Mouse (Mus musculus): ENCODE measurements around the gene Cnep1r1. TPM values are rescaled to one million over a fixed set of nuclear protein-coding genes. Genes with fewer than 3 reads are reported as not detected.

The Cnep1r1 gene
- polyA plus RNA-seq, 1 experiment, result 65.7 TPM

DNA sequence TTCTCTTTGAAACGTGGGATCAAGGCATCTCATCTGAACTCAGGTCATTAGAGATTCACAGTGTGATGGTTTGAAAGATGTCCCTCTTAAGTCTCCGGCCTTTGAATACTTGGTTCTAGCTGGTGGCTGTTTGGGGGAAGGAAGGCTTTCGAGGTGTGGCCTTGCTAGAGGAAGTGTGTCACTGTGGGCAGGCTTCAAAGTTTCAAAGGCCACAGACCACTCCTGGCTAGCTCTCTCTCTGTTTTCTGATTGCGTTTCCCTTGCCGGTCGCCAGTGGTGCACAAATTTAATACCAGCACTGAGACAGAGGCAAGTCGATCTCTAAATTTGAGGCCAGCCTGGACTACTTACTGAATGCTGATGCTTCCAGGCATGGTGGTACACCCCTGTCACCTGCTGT is 56.7 kb downstream of the Cnep1r1 start:
- Histone ChIP-seq H3K27ac (ENCODE audit: insufficient read depth, low read length) (no peak overlapping the region), H3K4me3 (ENCODE audit: insufficient read depth, low read length) (no peak overlapping the region), H3K4me1 (ENCODE audit: control insufficient read depth, insufficient read depth, low read length) (no peaks in the 10 kb centered on the region)
- TF ChIP-seq CTCF (IDR thresholded peaks at IDR 0.05; ENCODE audit: borderline replicate concordance, insufficient read depth, low read length), result no peak
- TF ChIP-seq POLR2A (IDR thresholded peaks at IDR 0.05; ENCODE audit: low read depth, low read length), result no peak

- TF ChIP-seq POLR2A (IDR thresholded peaks at IDR 0.05; ENCODE audit: low read depth, low read length) (no peak), CTCF (IDR thresholded peaks at IDR 0.05; ENCODE audit: borderline replicate concordance, insufficient read depth, low read length) (no peak)
- Histone ChIP-seq H3K27ac (ENCODE audit: insufficient read depth, low read length) (no peak overlapping the region), H3K4me3 (ENCODE audit: insufficient read depth, low read length) (no peak overlapping the region), H3K4me1 (ENCODE audit: control insufficient read depth, insufficient read depth, low read length) (no peaks in the 10 kb centered on the region)
Measured at GRCm38 (mm10) chr8:88177291-88177690, 58.7 kb downstream of the Cnep1r1 start.

DNA sequence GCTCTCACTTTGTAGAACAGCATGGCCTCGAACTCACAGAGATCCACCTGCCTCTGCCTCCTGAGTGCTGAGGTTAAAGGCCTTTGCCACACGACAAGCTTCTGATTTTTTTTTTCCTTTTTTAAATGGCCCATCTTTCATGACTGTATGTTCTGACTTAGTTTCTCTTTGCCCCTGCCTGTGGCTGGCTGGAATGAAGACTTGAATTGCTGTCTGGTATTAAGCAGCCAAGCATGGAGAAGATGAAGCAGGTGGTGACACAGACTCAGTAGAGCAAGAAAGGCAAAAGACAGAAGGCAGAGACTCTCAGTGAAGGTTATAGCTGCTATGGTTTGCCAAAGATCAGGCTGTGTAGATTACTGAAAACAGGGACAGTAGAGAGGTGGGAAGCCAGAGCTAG is 64.6 kb downstream of the Cnep1r1 start:
- H3K27ac ChIP-seq (ENCODE audit: insufficient read depth, low read length), result no peak overlapping the region
- H3K4me3 ChIP-seq (ENCODE audit: insufficient read depth, low read length), result no peak overlapping the region
- TF ChIP-seq POLR2A (IDR thresholded peaks at IDR 0.05; ENCODE audit: low read depth, low read length) (no peak), CTCF (IDR thresholded peaks at IDR 0.05; ENCODE audit: borderline replicate concordance, insufficient read depth, low read length) (no peak)
- no peaks in the 10 kb centered on the region for H3K4me1 ChIP-seq (ENCODE audit: control insufficient read depth, insufficient read depth, low read length)

Other genes with a start within 250 kb of the Cnep1r1 start
- 1.4 and 2.8 TPM in 2 replicates for gene Zfp423, start 159.2 kb upstream of the Cnep1r1 start, polyA plus RNA-seq (2011; ENCODE audit: insufficient read length, low read depth, missing spikeins)
- gene Heatr3, start 19.1 kb downstream of the Cnep1r1 start, polyA plus RNA-seq (2011; ENCODE audit: insufficient read length, low read depth, missing spikeins), result 42.2 and 53.1 TPM in 2 replicates
- 20.6 and 22.3 TPM in 2 replicates for gene Tent4b, start 80.4 kb downstream of the Cnep1r1 start, polyA plus RNA-seq (2011; ENCODE audit: insufficient read length, low read depth, missing spikeins)
- gene Adcy7, start 153.6 kb downstream of the Cnep1r1 start, polyA plus RNA-seq (2011; ENCODE audit: insufficient read length, low read depth, missing spikeins), result 13.3 and 16.1 TPM in 2 replicates
- 44.8 and 55.2 TPM in 2 replicates for gene Brd7, start 243.4 kb downstream of the Cnep1r1 start, polyA plus RNA-seq (2011; ENCODE audit: insufficient read length, low read depth, missing spikeins)

All from embryonic fibroblast, embryonic 13.5 days (primary cell).